Mouse (Mus musculus) MEL (cell line): ENCODE measurements around the gene Zfp981. TPM values are rescaled to one million over a fixed set of nuclear protein-coding genes. Genes with fewer than 3 reads are reported as not detected.
"Not testable (repeated sequence)": the region's sequence is repeated elsewhere in the genome, so short reads cannot be mapped to it uniquely, and the experiment has no call there.

Source experiments
- DNase-seq: peaks from one replicate; pipeline ENCODE4 v3.0.0; 2011; ENCODE audit warnings: low read depth, low spot score
- H3K27ac ChIP-seq: 2 replicates; pipeline ENCODE4 v1.5.1; 2012; ENCODE audit warnings: low read depth, mild to moderate bottlenecking, control low read depth, low read length, moderate library complexity; ENCODE audit not compliant: control insufficient read depth
- H3K27me3 ChIP-seq, 2 experiments: fragments of 150-350 bp in 1 of 2; sonication (generic) in 1 of 2; 2 replicates each; pipeline ENCODE4 v1.6.1; 2012; ENCODE audit warnings: low read length in 2 of 2, mild to moderate bottlenecking in 2 of 2, improper control_type of control experiment in 1 of 2, moderate library complexity in 1 of 2; ENCODE audit not compliant: insufficient read depth in 2 of 2, control insufficient read depth in 1 of 2
- H3K36me3 ChIP-seq, 2 experiments: 2 replicates each; pipeline ENCODE4 v1.6.1; 2012 to 2014; ENCODE audit warnings: low read length in 2 of 2, improper control_type of control experiment in 1 of 2, inconsistent platforms in 1 of 2, mild to moderate bottlenecking in 1 of 2; ENCODE audit not compliant: insufficient read depth in 2 of 2, control insufficient read depth in 1 of 2
- H3K4me1 ChIP-seq, 2 experiments: fragments of 150-350 bp in 1 of 2; sonication (generic) in 1 of 2; 2 replicates each; pipeline ENCODE4 v1.6.1; 2012; ENCODE audit warnings: low read length in 2 of 2, improper control_type of control experiment in 1 of 2, mild to moderate bottlenecking in 1 of 2; ENCODE audit not compliant: insufficient read depth in 2 of 2, control insufficient read depth in 1 of 2
- H3K4me3 ChIP-seq, 2 experiments: fragments of 150-350 bp in 1 of 2; sonication (generic) in 1 of 2; 2 replicates each; pipeline ENCODE4 v1.5.1; 2012; ENCODE audit warnings: low read depth in 2 of 2, low read length in 2 of 2, mild to moderate bottlenecking in 2 of 2, moderate library complexity in 2 of 2, control low read depth in 1 of 2, improper control_type of control experiment in 1 of 2; ENCODE audit not compliant: control insufficient read depth in 1 of 2, insufficient read depth in 1 of 2
- H3K79me2 ChIP-seq: 2 replicates; pipeline ENCODE4 v1.6.1; 2012; ENCODE audit warnings: mild to moderate bottlenecking, low read length, moderate library complexity; ENCODE audit not compliant: control insufficient read depth, poor library complexity, insufficient read depth
- H3K9ac ChIP-seq: 2 replicates; pipeline ENCODE4 v1.6.1; 2012; ENCODE audit warnings: low read depth, mild to moderate bottlenecking, control low read depth, low read length, moderate library complexity; ENCODE audit not compliant: control insufficient read depth, poor library complexity, severe bottlenecking
- H3K9me3 ChIP-seq: fragments of 150-350 bp; sonication (generic); replicated peaks from 2 replicates; pipeline ENCODE4 v1.6.1; 2012; ENCODE audit warnings: mild to moderate bottlenecking, low read length, improper control_type of control experiment, moderate library complexity; ENCODE audit not compliant: insufficient read depth
- BHLHE40 ChIP-seq: IDR thresholded peaks from 2 replicates; pipeline ENCODE4 v1.6.1; 2012; ENCODE audit warnings: low read depth, mild to moderate bottlenecking, inconsistent platforms, low read length, improper control_type of control experiment, borderline replicate concordance
- CHD2 ChIP-seq: IDR thresholded peaks from 2 replicates; pipeline ENCODE4 v1.6.1; 2011; ENCODE audit warnings: low read length, improper control_type of control experiment
- E2F4 ChIP-seq: IDR thresholded peaks from 2 replicates; pipeline ENCODE4 v1.6.1; 2011; ENCODE audit warnings: low read depth, low read length, improper control_type of control experiment, borderline replicate concordance
- JUND ChIP-seq: IDR thresholded peaks from 2 replicates; pipeline ENCODE4 v1.6.1; 2011; ENCODE audit warnings: low read depth, mild to moderate bottlenecking, improper control_type of control experiment, low read length
- MAX ChIP-seq: IDR thresholded peaks from 2 replicates; pipeline ENCODE4 v1.6.1; 2011; ENCODE audit warnings: low read length, improper control_type of control experiment
- MYB ChIP-seq: IDR thresholded peaks from 2 replicates; pipeline ENCODE4 v1.6.1; 2011; ENCODE audit warnings: mild to moderate bottlenecking, low read depth, low read length, improper control_type of control experiment
- POLR2AphosphoS2 ChIP-seq: IDR thresholded peaks from 2 replicates; pipeline ENCODE4 v1.6.1; 2011; ENCODE audit warnings: low read length, improper control_type of control experiment
- POLR2AphosphoS5 ChIP-seq: IDR thresholded peaks from 2 replicates; pipeline ENCODE4 v1.6.1; 2012; ENCODE audit warnings: low read depth, borderline replicate concordance, mild to moderate bottlenecking, inconsistent platforms, low read length, moderate library complexity, mixed read lengths
- RAD21 ChIP-seq: IDR thresholded peaks from 2 replicates; pipeline ENCODE4 v1.6.1; 2011; ENCODE audit warnings: mild to moderate bottlenecking, low read depth, low read length, improper control_type of control experiment
- TAL1 ChIP-seq: IDR thresholded peaks from 2 replicates; pipeline ENCODE4 v1.6.1; 2012; ENCODE audit warnings: mild to moderate bottlenecking, inconsistent platforms, low read length, moderate library complexity, mixed read lengths
- TBP ChIP-seq: IDR thresholded peaks from 2 replicates; pipeline ENCODE4 v1.8.0; 2011; ENCODE audit warnings: low read depth, low read length, improper control_type of control experiment
- UBTF ChIP-seq: IDR thresholded peaks from 2 replicates; pipeline ENCODE4 v1.6.1; 2012; ENCODE audit warnings: low read depth, mild to moderate bottlenecking, inconsistent platforms, low read length, improper control_type of control experiment, moderate library complexity, borderline replicate concordance; ENCODE audit not compliant: insufficient read depth
- ZKSCAN1 ChIP-seq: IDR thresholded peaks from 2 replicates; pipeline ENCODE4 v1.6.1; 2012; ENCODE audit warnings: low read depth, mild to moderate bottlenecking, inconsistent platforms, low read length, improper control_type of control experiment, moderate library complexity
- ZMIZ1 ChIP-seq: IDR thresholded peaks from 2 replicates; pipeline ENCODE4 v1.6.1; 2012; ENCODE audit warnings: low read depth, mild to moderate bottlenecking, inconsistent platforms, low read length, improper control_type of control experiment, moderate library complexity
- polyA plus RNA-seq, 2 experiments: library from polyadenylated mRNA; stranded (reverse) in 1 of 2; unstranded in 1 of 2; fragments of >175 nt in 1 of 2; fragments of >200 nt in 1 of 2; gene quantifications; 2 replicates each; pipeline versions ENCODE4 v1.2.1 to v1.2.4; 2012; ENCODE audit warnings: low replicate concordance in 2 of 2, low read depth in 1 of 2; ENCODE audit not compliant: insufficient read length in 2 of 2, insufficient read depth in 1 of 2, missing spikeins in 1 of 2
- total RNA-seq: library from RNA; depleted of rRNA; stranded (reverse); fragments of 300-350 nt; gene quantifications from 2 replicates; pipeline ENCODE4 v1.2.3, GENCODE M21; 2012; rRNA removed

Gene Zfp981
- total and polyA plus RNA-seq, 3 experiments = 0.46 to 2.9 TPM; not detected in 1

- H3K4me1 ChIP-seq = no peaks in the 10 kb centered on the region
- TF ChIP-seq POLR2AphosphoS5 = no peak
- TF ChIP-seq MYB = no peak
- TF ChIP-seq BHLHE40 = no peak
- no peak for TF ChIP-seq E2F4
- no peak for TF ChIP-seq CHD2
- TF ChIP-seq JUND = no peak
- TF ChIP-seq ZMIZ1 = no peak
- no peak for TF ChIP-seq UBTF
- TF ChIP-seq MAX = no peak
- no peak for TF ChIP-seq TAL1
- TF ChIP-seq RAD21 = no peak
- DNase-seq = no peak
These were observed 32.7 kb downstream of the Zfp981 start for GRCm38 (mm10) chr4:146534574-146534973.

GRCm38 (mm10) chr4:146535883-146536282 lies 34.1 kb downstream of the Zfp981 start:
- no peaks in the 10 kb centered on the region for H3K27me3 ChIP-seq
- no peak for TF ChIP-seq ZKSCAN1
- no peak for TF ChIP-seq TBP
- no peak for TF ChIP-seq POLR2AphosphoS2
- TF ChIP-seq, all 39 proteins: peak for 0
- DNase-seq = no peak
- Histone ChIP-seq H3K27ac (no peak overlapping the region), H3K36me3 (no peaks in the 10 kb centered on the region), H3K79me2 (no peaks in the 10 kb centered on the region), H3K9ac (no peak overlapping the region), H3K9me3 (no peaks in the 10 kb centered on the region; the same call in 1 of the 2 replicates), H3K4me1 (no peaks in the 10 kb centered on the region), H3K4me3 (no peak overlapping the region)

More at GRCm38 (mm10) chr4:146534574-146534973, 32.7 kb downstream of the Zfp981 start:
- Histone ChIP-seq H3K4me3 (no peak overlapping the region), H3K79me2 (no peaks in the 10 kb centered on the region), H3K9ac (no peak overlapping the region), H3K27ac (no peak overlapping the region), H3K36me3 (no peaks in the 10 kb centered on the region), H3K9me3 (no peaks in the 10 kb centered on the region; the same call in 1 of the 2 replicates), H3K27me3 (no peaks in the 10 kb centered on the region)

GRCm38 (mm10) chr4:146579905-146580873 lies 78.4 kb downstream of the Zfp981 start:
- H3K9ac ChIP-seq, H3K4me3 ChIP-seq, H3K27ac ChIP-seq: not testable (repeated sequence)

More at GRCm38 (mm10) chr4:146579905-146580873, 78.4 kb downstream of the Zfp981 start:
- not testable (repeated sequence) for H3K4me1 ChIP-seq, H3K9me3 ChIP-seq, H3K27me3 ChIP-seq, DNase-seq, H3K36me3 ChIP-seq, H3K79me2 ChIP-seq

Other genes starting within 250 kb of the Zfp981 start
- gene Zfp992, start 53.0 kb upstream of the Zfp981 start, total RNA-seq = 2.1 and 2.3 TPM in 2 replicates
- 1 to 10 TPM in 1 of 2 experiments, not detected in 1; 1.7 TPM for gene Zfp992, start 53.0 kb upstream of the Zfp981 start, polyA plus RNA-seq
- 0.19 and 0.39 TPM in 2 replicates for gene Zfp993, start 108.9 kb downstream of the Zfp981 start, total RNA-seq
- 1 to 10 TPM in 1 of 2 experiments, not detected in 1; 9.0 TPM for gene Zfp993, start 108.9 kb downstream of the Zfp981 start, polyA plus RNA-seq